Mouse (Mus musculus): ENCODE measurements around the gene Ankfy1. TPM values are rescaled to one million over a fixed set of nuclear protein-coding genes. Genes with fewer than 3 reads are reported as not detected.
"Not testable (repeated sequence)": the region's sequence is repeated elsewhere in the genome, so short reads cannot be mapped to it uniquely, and the experiment has no call there.

Gene Ankfy1
- polyA plus RNA-seq, 1 experiment from 2014 or later: 27.7 TPM

GRCm38 (mm10) chr11:72771461-72771860 lies 81.7 kb downstream of the Ankfy1 start:
- H3K4me3 ChIP-seq: no peak overlapping the region
- H3K9me3 ChIP-seq: no peaks in the 10 kb centered on the region
- 85% methylated on average over 4 of the region's 4 CpGs for WGBS
- DNase-seq (ENCODE audit: extremely low spot score, low spot score): no peak
- no peaks in the 10 kb centered on the region for H3K27me3 ChIP-seq (ENCODE audit: poor library complexity, severe bottlenecking)
- H3K27ac ChIP-seq: no peak overlapping the region
- H3K36me3 ChIP-seq (replicated peaks): peaks cover 35% of the 10 kb centered on the region
- peaks cover 5% of the 10 kb centered on the region; the same call in 1 of the 2 replicates for H3K4me1 ChIP-seq

GRCm38 (mm10) chr11:72772611-72773010 lies 82.8 kb downstream of the Ankfy1 start:
- H3K4me3 ChIP-seq: not testable (repeated sequence)

DNA sequence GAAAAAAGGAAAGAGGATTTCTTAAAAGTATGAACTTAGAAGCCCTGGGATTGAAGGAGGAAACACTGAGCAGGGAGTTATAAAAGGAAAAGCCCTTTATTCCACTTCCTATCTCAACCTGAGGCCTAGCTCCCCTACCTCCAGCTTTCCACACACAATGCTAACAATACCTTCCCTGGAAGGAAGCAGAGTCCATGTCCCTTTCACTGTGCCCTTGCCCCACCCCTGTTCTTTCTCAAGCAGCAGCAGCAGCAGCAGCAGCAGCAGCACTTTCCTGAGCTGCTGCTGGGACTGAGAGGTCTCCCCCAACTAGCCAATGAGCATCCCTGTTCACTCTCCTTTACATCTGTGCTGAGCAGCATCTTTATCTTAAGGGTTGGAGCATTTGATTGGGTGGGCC lies 89.2 kb downstream of the Ankfy1 start:
- no peak for DNase-seq (ENCODE audit: extremely low spot score, low spot score)

More at GRCm38 (mm10) chr11:72772611-72773010, 82.8 kb downstream of the Ankfy1 start:
- H3K36me3 ChIP-seq (replicated peaks): peaks cover 27% of the 10 kb centered on the region
- not testable (repeated sequence) for H3K4me1 ChIP-seq; H3K27me3 ChIP-seq (ENCODE audit: poor library complexity, severe bottlenecking); H3K27ac ChIP-seq; DNase-seq (ENCODE audit: extremely low spot score, low spot score); H3K9me3 ChIP-seq
- WGBS: 25% methylated on average over 1 of the region's 1 CpGs

GRCm38 (mm10) chr11:72782103-72782502 lies 92.3 kb downstream of the Ankfy1 start:
- 83% methylated on average over 2 of the region's 2 CpGs for WGBS
- Histone ChIP-seq H3K27ac (no peak overlapping the region), H3K4me3 (no peak overlapping the region), H3K36me3 (replicated peaks) (no peaks in the 10 kb centered on the region), H3K9me3 (no peaks in the 10 kb centered on the region), H3K4me1 (no peaks in the 10 kb centered on the region), H3K27me3 (ENCODE audit: poor library complexity, severe bottlenecking) (no peaks in the 10 kb centered on the region)
- DNase-seq (ENCODE audit: extremely low spot score, low spot score): no peak

More for the DNA sequence above, 89.2 kb downstream of the Ankfy1 start:
- H3K36me3 ChIP-seq (replicated peaks): no peaks in the 10 kb centered on the region
- no peaks in the 10 kb centered on the region for H3K27me3 ChIP-seq (ENCODE audit: poor library complexity, severe bottlenecking)
- H3K9me3 ChIP-seq: no peaks in the 10 kb centered on the region
- no peaks in the 10 kb centered on the region for H3K4me1 ChIP-seq
- no peak overlapping the region for H3K4me3 ChIP-seq
- no peak overlapping the region for H3K27ac ChIP-seq

GRCm38 (mm10) chr11:72782503-72782902 lies 92.7 kb downstream of the Ankfy1 start:
- 77% methylated on average over 3 of the region's 3 CpGs for WGBS
- Histone ChIP-seq H3K27me3 (ENCODE audit: poor library complexity, severe bottlenecking) (no peaks in the 10 kb centered on the region), H3K9me3 (no peaks in the 10 kb centered on the region), H3K27ac (no peak overlapping the region), H3K36me3 (replicated peaks) (no peaks in the 10 kb centered on the region), H3K4me3 (no peak overlapping the region), H3K4me1 (no peaks in the 10 kb centered on the region)
- DNase-seq (ENCODE audit: extremely low spot score, low spot score): no peak

- Histone ChIP-seq H3K27me3 (ENCODE audit: poor library complexity, severe bottlenecking) (no peaks in the 10 kb centered on the region), H3K9me3 (no peaks in the 10 kb centered on the region), H3K4me3 (no peak overlapping the region), H3K4me1 (peaks cover 16% of the 10 kb centered on the region), H3K36me3 (replicated peaks) (no peaks in the 10 kb centered on the region), H3K27ac (no peak overlapping the region)
- no peak for DNase-seq (ENCODE audit: extremely low spot score, low spot score)
These were observed 102.2 kb downstream of the Ankfy1 start for GRCm38 (mm10) chr11:72792033-72792432.

DNA sequence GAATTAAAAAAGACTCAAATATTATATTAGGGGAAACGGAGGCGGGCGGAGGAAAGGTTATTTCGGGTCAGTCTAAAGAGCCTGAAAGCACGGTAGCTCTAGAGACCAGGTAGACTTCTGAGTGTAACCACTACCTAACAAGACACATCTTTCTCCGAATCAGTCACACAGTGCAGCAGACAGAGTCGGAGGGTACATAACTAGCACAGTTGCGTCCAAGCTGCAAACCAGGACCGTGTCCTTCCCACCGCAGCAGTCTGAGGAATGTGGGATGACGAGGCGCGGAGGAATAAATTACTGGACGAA lies 105.3 kb downstream of the Ankfy1 start:
- no peaks in the 10 kb centered on the region for H3K36me3 ChIP-seq (replicated peaks)
- no peak for DNase-seq (ENCODE audit: extremely low spot score, low spot score)
- H3K27ac ChIP-seq: peak overlapping the region; percentile 93
- H3K27me3 ChIP-seq (ENCODE audit: poor library complexity, severe bottlenecking): no peaks in the 10 kb centered on the region
- WGBS: 24% methylated on average over 14 of the region's 14 CpGs
- peaks cover 20% of the 10 kb centered on the region for H3K4me1 ChIP-seq
- H3K4me3 ChIP-seq: peak overlapping the region; percentile 99
- H3K9me3 ChIP-seq: no peaks in the 10 kb centered on the region

DNA sequence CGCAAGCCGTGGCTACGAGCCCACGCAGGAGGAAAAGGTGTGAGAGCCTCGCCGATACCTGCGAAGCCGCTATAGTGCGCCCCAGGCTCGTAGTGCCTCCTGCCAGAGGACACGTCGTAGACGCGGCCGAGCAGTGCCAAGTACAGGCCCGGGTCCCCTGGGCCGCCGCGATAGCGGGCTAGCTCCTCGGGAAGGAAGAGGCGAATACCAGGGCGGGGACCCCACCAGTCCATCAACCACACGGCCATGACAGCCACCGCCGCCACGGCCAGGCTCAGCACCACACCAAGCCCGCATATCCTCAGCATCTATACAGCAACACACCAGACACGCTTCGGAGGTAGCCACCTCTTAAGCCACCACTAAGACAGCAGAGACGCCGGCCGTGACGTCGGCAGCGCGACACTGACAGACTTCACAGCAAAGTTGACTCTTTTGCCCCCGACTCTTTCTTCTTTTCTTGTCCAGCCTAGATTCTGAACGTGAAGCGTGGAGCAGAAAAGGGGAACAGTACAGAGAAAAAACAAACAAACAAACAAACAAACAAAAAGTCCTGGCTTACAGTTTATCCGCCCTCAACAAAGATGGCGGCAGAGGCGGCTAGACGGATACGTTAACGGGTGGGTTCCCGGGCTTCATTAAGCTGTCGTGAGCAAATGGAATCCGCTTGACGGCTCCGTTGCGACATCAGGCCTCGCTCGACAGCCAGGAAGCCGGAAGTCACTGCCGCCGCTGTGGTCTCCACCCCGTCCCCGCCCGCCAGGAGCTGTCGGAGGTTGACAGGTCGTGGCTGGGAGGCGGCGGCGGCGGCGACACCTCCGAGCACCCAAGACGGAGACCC lies 105.9 kb downstream of the Ankfy1 start, which contains the start of the genes Cyb5d2 and Zzef1:
Gene Cyb5d2 (minus strand): TSS at position 688 of the 841 bp plus-strand sequence.
Gene Zzef1 (plus strand): TSS at position 772 of the 841 bp plus-strand sequence.
- WGBS: under 1% methylated on average over 69 of the region's 69 CpGs

GRCm38 (mm10) chr11:72796296-72796687 lies 106.5 kb downstream of the Ankfy1 start:
- H3K4me3 ChIP-seq: peak overlapping the region; percentile 99
- peak overlapping the region; percentile 93 for H3K27ac ChIP-seq
- H3K36me3 ChIP-seq (replicated peaks): no peaks in the 10 kb centered on the region
- no peaks in the 10 kb centered on the region for H3K27me3 ChIP-seq (ENCODE audit: poor library complexity, severe bottlenecking)
- WGBS: under 1% methylated on average over 42 of the region's 42 CpGs
- peaks cover 20% of the 10 kb centered on the region for H3K4me1 ChIP-seq
- H3K9me3 ChIP-seq: no peaks in the 10 kb centered on the region
- no peak for DNase-seq (ENCODE audit: extremely low spot score, low spot score)

More for the DNA sequence above, 105.9 kb downstream of the Ankfy1 start, which contains the start of the genes Cyb5d2 and Zzef1:
- H3K27ac ChIP-seq: peak within 1 kb of the TSS; percentile 93
- H3K36me3 ChIP-seq (replicated peaks): no peaks in the 10 kb centered on the region
- H3K4me3 ChIP-seq: peak within 1 kb of the TSS; percentile 99
- no peaks in the 10 kb centered on the region for H3K9me3 ChIP-seq
- peaks cover 20% of the 10 kb centered on the region for H3K4me1 ChIP-seq
- peak; percentile 91 for DNase-seq (ENCODE audit: extremely low spot score, low spot score)
- no peaks in the 10 kb centered on the region for H3K27me3 ChIP-seq (ENCODE audit: poor library complexity, severe bottlenecking)

GRCm38 (mm10) chr11:72796773-72797338 lies 107.0 kb downstream of the Ankfy1 start:
- Histone ChIP-seq H3K9me3 (no peaks in the 10 kb centered on the region), H3K4me1 (peaks cover 20% of the 10 kb centered on the region), H3K36me3 (replicated peaks) (no peaks in the 10 kb centered on the region), H3K4me3 (peak overlapping the region; percentile 99), H3K27ac (peak overlapping the region; percentile 93; the same call in 1 of the 2 replicates), H3K27me3 (ENCODE audit: poor library complexity, severe bottlenecking) (no peaks in the 10 kb centered on the region)
- no peak for DNase-seq (ENCODE audit: extremely low spot score, low spot score)
- 21% methylated on average over 10 of the region's 10 CpGs for WGBS

GRCm38 (mm10) chr11:72798112-72798511 lies 108.3 kb downstream of the Ankfy1 start:
- DNase-seq (ENCODE audit: extremely low spot score, low spot score): no peak
- no peak overlapping the region for H3K4me3 ChIP-seq
- peaks cover 20% of the 10 kb centered on the region for H3K4me1 ChIP-seq
- no peaks in the 10 kb centered on the region for H3K9me3 ChIP-seq
- no peaks in the 10 kb centered on the region for H3K36me3 ChIP-seq (replicated peaks)
- no peaks in the 10 kb centered on the region for H3K27me3 ChIP-seq (ENCODE audit: poor library complexity, severe bottlenecking)
- H3K27ac ChIP-seq: no peak overlapping the region

DNA sequence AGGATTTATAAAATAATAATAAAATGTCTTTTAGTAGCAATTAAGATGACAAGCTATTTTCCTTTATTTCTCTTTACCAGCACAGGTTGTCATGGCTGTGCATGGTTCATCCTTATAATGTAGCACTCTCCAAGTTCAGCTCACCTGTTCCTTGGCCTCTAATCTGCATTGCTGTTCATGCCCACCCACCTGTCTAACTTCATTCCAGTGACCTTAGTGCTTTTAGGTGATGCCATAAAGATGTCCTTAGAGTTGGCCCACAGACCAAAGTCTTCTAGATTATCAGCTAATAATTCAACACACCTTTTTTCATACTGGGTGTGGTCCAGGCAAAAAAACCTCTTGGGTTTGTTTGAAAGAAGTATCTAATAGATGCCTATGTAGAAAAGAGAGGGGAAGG lies 111.4 kb downstream of the Ankfy1 start:
- no peaks in the 10 kb centered on the region for H3K27me3 ChIP-seq (ENCODE audit: poor library complexity, severe bottlenecking)
- no peak overlapping the region for H3K27ac ChIP-seq
- H3K4me3 ChIP-seq: no peak overlapping the region
- DNase-seq (ENCODE audit: extremely low spot score, low spot score): no peak
- H3K36me3 ChIP-seq (replicated peaks): no peaks in the 10 kb centered on the region
- peaks cover 13% of the 10 kb centered on the region for H3K4me1 ChIP-seq
- H3K9me3 ChIP-seq: no peaks in the 10 kb centered on the region

- DNase-seq (ENCODE audit: extremely low spot score, low spot score): no peak
- Histone ChIP-seq H3K36me3 (replicated peaks) (no peaks in the 10 kb centered on the region), H3K27me3 (ENCODE audit: poor library complexity, severe bottlenecking) (no peaks in the 10 kb centered on the region), H3K27ac (no peak overlapping the region), H3K9me3 (no peaks in the 10 kb centered on the region), H3K4me1 (no peaks in the 10 kb centered on the region), H3K4me3 (no peak overlapping the region)
- 89% methylated on average over 3 of the region's 3 CpGs for WGBS
These were observed 113.2 kb downstream of the Ankfy1 start for GRCm38 (mm10) chr11:72803038-72803437.

All from forebrain, embryonic 10.5 days (tissue).